Mouse (Mus musculus) stomach, postnatal 0 days (tissue): ENCODE measurements around the gene Chd9.

ENCODE experiments used
- CTCF ChIP-seq: IDR thresholded peaks from 2 replicates; pipeline ENCODE4 v1.5.1; 2016; ENCODE audit warnings: antibody characterized with exemption, low read depth, mild to moderate bottlenecking, moderate library complexity
- EP300 ChIP-seq: optimal IDR thresholded peaks from 2 replicates; pipeline ENCODE3; 2016; ENCODE audit warnings: antibody characterized with exemption

DNA sequence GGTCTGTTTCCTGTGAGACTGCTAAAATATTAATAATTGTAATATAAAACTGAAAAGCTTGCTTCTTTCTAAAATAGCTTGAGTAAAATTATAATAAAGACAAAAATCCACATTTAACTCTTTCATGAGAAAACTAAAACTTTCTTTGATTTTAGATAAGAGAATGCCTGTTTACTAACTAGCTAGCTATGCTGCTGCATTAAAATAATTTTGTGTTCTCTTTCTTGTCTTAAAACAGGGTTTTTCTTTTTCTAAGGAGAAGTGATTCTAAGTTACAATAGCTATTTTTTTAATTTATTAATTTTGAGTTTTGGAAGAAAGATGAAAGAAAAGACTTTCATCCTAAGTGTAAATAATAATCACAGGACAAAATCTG, 127.6 kb downstream of the Chd9 start:
- TF ChIP-seq CTCF (no peak), EP300 (no peak)
